ENCODE assay signal across 9 mouse cellular contexts in the genomic region with DNA sequence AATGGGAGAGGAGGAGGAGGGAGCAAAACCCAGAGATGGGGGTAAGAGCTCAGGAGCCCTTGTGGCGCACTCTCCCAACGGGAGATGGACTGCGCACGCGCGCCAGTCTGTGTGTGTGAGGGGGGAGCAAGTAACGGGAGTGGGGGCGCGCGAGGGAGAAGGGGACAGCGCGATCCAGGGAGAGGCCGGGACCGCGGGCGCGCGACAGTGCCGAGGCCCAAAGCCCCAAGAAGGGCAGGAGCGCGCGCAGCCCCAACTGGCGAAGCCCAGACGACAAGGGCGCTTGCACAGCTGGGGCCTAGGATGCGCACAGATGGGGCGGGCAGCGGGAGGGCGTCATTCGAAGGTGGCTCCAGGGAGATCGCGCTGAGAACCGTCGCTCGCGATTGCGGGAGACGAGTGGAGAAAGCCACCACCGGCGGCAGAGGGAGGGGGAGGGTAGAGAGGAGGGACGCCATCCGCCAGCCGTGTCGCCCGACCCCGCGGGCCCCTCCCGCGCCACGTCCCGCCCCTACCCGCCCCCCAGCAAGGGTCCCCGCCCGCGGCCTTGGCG. TPM values are rescaled to one million over a fixed set of nuclear protein-coding genes. Genes with fewer than 3 reads are reported as not detected.
A peak's percentile ranks its signal among the peaks of the same experiment; 100 is the strongest.
DNase-seq lines count a peak whose midpoint lies in the region; ATAC-seq and TF ChIP-seq lines count a peak whose summit lies in the region.
"Had no signal": no experiment of that assay in that cellular context is flagged by ENCODE, and none has a peak within 500 bp of the region (broad histone marks: within the 10 kb centered on the region; RNA-seq: fewer than 3 reads in every experiment).

No protein-coding gene starts in this region.

- H3K36me3 ChIP-seq in heart, embryonic 13.5 days = no peaks in the 10 kb centered on the region
- H3K36me3 ChIP-seq in kidney, postnatal 0 days (ENCODE audit: insufficient read depth, low read length) = no peaks in the 10 kb centered on the region
- H3K36me3 ChIP-seq in liver, embryonic 11.5 days (ENCODE audit: control insufficient read depth, insufficient read depth, low read length) = no peaks in the 10 kb centered on the region
- H3K36me3 ChIP-seq in myocyte (ENCODE audit: control insufficient read depth, insufficient read depth) = no peaks in the 10 kb centered on the region

- H3K9ac ChIP-seq in heart, embryonic 13.5 days = peak overlapping the region; percentile 90
- H3K9ac ChIP-seq in kidney, postnatal 0 days (ENCODE audit: low read depth, low read length) = peak overlapping the region; percentile 79
- H3K9ac ChIP-seq in liver, embryonic 11.5 days (ENCODE audit: low read depth, low read length) = peak overlapping the region; percentile 69

- H3K79me2 ChIP-seq in myocyte (ENCODE audit: control insufficient read depth, insufficient read depth) = peaks cover 48% of the 10 kb centered on the region

- peak; percentile 16 for ATAC-seq in CD4-positive, CD25-positive, alpha-beta regulatory T cell, adult 4 months
- peak; percentile 63 for ATAC-seq in erythroid progenitor cell, adult 5-6 weeks (replicated peaks; ENCODE audit: low FRiP score, poor library complexity, severe bottlenecking)
- ATAC-seq in heart, embryonic 13.5 days (ENCODE audit: extremely low read depth, insufficient number of reproducible peaks, low FRiP score, low TSS enrichment) = peak; percentile 75
- peak; percentile 78 for ATAC-seq in kidney, postnatal 0 days (replicated peaks; ENCODE audit: low FRiP score, low read depth)
- peak; percentile 67 for ATAC-seq in liver, embryonic 11.5 days (replicated peaks; ENCODE audit: low FRiP score)

- TF ChIP-seq POLR2A in myocyte (IDR thresholded peaks at IDR 0.05; ENCODE audit: insufficient read length, low read depth) = no peak

- H3K9me3 ChIP-seq in heart, embryonic 13.5 days = no peaks in the 10 kb centered on the region
- H3K9me3 ChIP-seq in kidney, postnatal 0 days (replicated peaks; ENCODE audit: low read length) = no peaks in the 10 kb centered on the region
- H3K9me3 ChIP-seq in liver, embryonic 11.5 days (ENCODE audit: control insufficient read depth, low read length) = no peaks in the 10 kb centered on the region

- H3K4me2 ChIP-seq in heart, embryonic 13.5 days = peak overlapping the region; percentile 72
- H3K4me2 ChIP-seq in kidney, postnatal 0 days (ENCODE audit: low read length) = peak overlapping the region; percentile 57
- H3K4me2 ChIP-seq in liver, embryonic 11.5 days = peak overlapping the region; percentile 62
- peak overlapping the region; percentile 75 for H3K4me2 ChIP-seq in myocyte (ENCODE audit: low read depth)

- 19% methylated on average over 34 of the region's 56 CpGs for WGBS in heart, embryonic 13.5 days
- WGBS in kidney, postnatal 0 days = 22% methylated on average over 41 of the region's 56 CpGs
- 13% methylated on average over 28 of the region's 56 CpGs for WGBS in liver, embryonic 11.5 days

- peaks cover 5% of the 10 kb centered on the region; the same call in 1 of the 2 replicates for H3K27me3 ChIP-seq in heart, embryonic 13.5 days (replicated peaks)
- no peaks in the 10 kb centered on the region for H3K27me3 ChIP-seq in kidney, postnatal 0 days (ENCODE audit: insufficient read depth, low read length)
- H3K27me3 ChIP-seq in liver, embryonic 11.5 days (replicated peaks; ENCODE audit: control insufficient read depth, insufficient read depth, low read length) = peaks cover 3% of the 10 kb centered on the region; the same call in 1 of the 2 replicates
- no peaks in the 10 kb centered on the region for H3K27me3 ChIP-seq in myocyte (ENCODE audit: control insufficient read depth, insufficient read depth, insufficient read length)

- no peak for TF ChIP-seq CTCF in kidney, postnatal 0 days (IDR thresholded peaks at IDR 0.05; ENCODE audit: low read depth)

- peak; percentile 83 for DNase-seq in kidney, postnatal 0 days (ENCODE audit: low spot score)
- peak; percentile 63 for DNase-seq in liver, embryonic 11.5 days (ENCODE audit: low spot score)
- DNase-seq in spleen, postnatal 4 days (ENCODE audit: low spot score in 2 of 2) = peak; percentile 68 to 87

- peak overlapping the region; percentile 97 for H3K4me3 ChIP-seq in brown adipose tissue, adult 24 weeks (ENCODE audit: insufficient read depth, low read depth, low read length)
- H3K4me3 ChIP-seq in heart, embryonic 13.5 days = peak overlapping the region; percentile 68
- H3K4me3 ChIP-seq in kidney, postnatal 0 days (replicated peaks; ENCODE audit: low read depth, low read length) = peak overlapping the region; percentile 62
- peak overlapping the region; percentile 62 for H3K4me3 ChIP-seq in liver, embryonic 11.5 days (ENCODE audit: low read depth, low read length)
- H3K4me3 ChIP-seq in myocyte = peak overlapping the region; percentile 44

- peak overlapping the region; percentile 93 for H3K27ac ChIP-seq in brown adipose tissue, adult 24 weeks (replicated peaks; ENCODE audit: low read depth, low read length)
- peak overlapping the region; percentile 95 for H3K27ac ChIP-seq in heart, embryonic 13.5 days (replicated peaks)
- peak overlapping the region; percentile 93 for H3K27ac ChIP-seq in kidney, postnatal 0 days
- H3K27ac ChIP-seq in liver, embryonic 11.5 days (ENCODE audit: low read depth, low read length) = peak overlapping the region; percentile 88

- H3ac ChIP-seq in myocyte (ENCODE audit: control insufficient read depth, insufficient read length) = peak overlapping the region; percentile 63

- no peaks in the 10 kb centered on the region; the same call in 1 of the 2 replicates for H3K4me1 ChIP-seq in brown adipose tissue, adult 24 weeks (ENCODE audit: control insufficient read depth, insufficient read depth, insufficient read length, low read length)
- peaks cover 20% of the 10 kb centered on the region; the same call in 1 of the 2 replicates for H3K4me1 ChIP-seq in heart, embryonic 13.5 days
- no peaks in the 10 kb centered on the region for H3K4me1 ChIP-seq in kidney, postnatal 0 days (replicated peaks; ENCODE audit: insufficient read depth, low read length)
- peaks cover 3% of the 10 kb centered on the region; the same call in 1 of the 2 replicates for H3K4me1 ChIP-seq in liver, embryonic 11.5 days (replicated peaks; ENCODE audit: control insufficient read depth, insufficient read depth, low read length)

TF ChIP-seq in myocyte, 11 proteins besides CTCF, POLR2A, EP300 and RAD21:
- TF ChIP-seq MYOG (IDR thresholded peaks at IDR 0.05; ENCODE audit: control insufficient read depth in 1 of 3, insufficient read depth in 1 of 3, insufficient read length in 2 of 3, low read depth in 2 of 3) = peak in 1 of 3 experiments; percentile 9
- TF ChIP-seq MYOD1 (IDR thresholded peaks at IDR 0.05; ENCODE audit: control insufficient read depth in 1 of 3, insufficient read length in 2 of 3, low read depth in 2 of 3) = no peak

RNA-seq across cellular contexts. Expression of a gene that starts 42.2 kb away (rescaled TPM):
- polyA plus RNA-seq in CD4-positive, CD25-positive, alpha-beta regulatory T cell, adult 4 months (2017; shearing (Covaris generic)) = not detected
- not detected in 2 replicates for polyA plus RNA-seq in brown adipose tissue, adult 24 weeks (2012; ENCODE audit: insufficient read depth, insufficient read length, missing spikeins)
- not detected in 2 replicates for total RNA-seq in erythroid progenitor cell, adult 5-6 weeks (2015; ENCODE audit: low replicate concordance)
- not detected in 2 replicates for total RNA-seq in erythroid progenitor cell, adult 5-6 weeks (2017; ENCODE audit: low replicate concordance)
- not detected in 2 replicates for polyA plus RNA-seq in heart, embryonic 13.5 days (2015; fragmentation: Nextera tagmentation; extraction: Ambion mirVana)
- not detected in 2 replicates for polyA plus RNA-seq in kidney, postnatal 0 days (2015; fragmentation: Nextera tagmentation; extraction: Ambion mirVana)
- not detected in 2 replicates for polyA plus RNA-seq in liver, embryonic 11.5 days (2014; fragmentation: Nextera tagmentation; extraction: Ambion mirVana)
- not detected for polyA plus RNA-seq in myocyte (2012; fragmentation: generic; extraction: Trizol)
- polyA plus RNA-seq: large intestine, adult 2 months had no signal

RNA-seq across cellular contexts. Expression of a gene that starts 50.1 kb away (rescaled TPM):
- polyA plus RNA-seq in CD4-positive, CD25-positive, alpha-beta regulatory T cell, adult 4 months (2017; shearing (Covaris generic)) = 10 to 100 TPM; 19.9 to 20.2 TPM
- 9.8 and 10.8 TPM in 2 replicates for polyA plus RNA-seq in brown adipose tissue, adult 24 weeks (2012; ENCODE audit: insufficient read depth, insufficient read length, missing spikeins)
- total RNA-seq in erythroid progenitor cell, adult 5-6 weeks (2015; ENCODE audit: low replicate concordance) = 26.3 and 37.3 TPM in 2 replicates
- 24.9 and 28.2 TPM in 2 replicates for total RNA-seq in erythroid progenitor cell, adult 5-6 weeks (2017; ENCODE audit: low replicate concordance)
- polyA plus RNA-seq in heart, embryonic 13.5 days (2015; fragmentation: Nextera tagmentation; extraction: Ambion mirVana) = 9.9 and 10.7 TPM in 2 replicates
- 9.3 and 9.4 TPM in 2 replicates for polyA plus RNA-seq in kidney, postnatal 0 days (2015; fragmentation: Nextera tagmentation; extraction: Ambion mirVana)
- 10.5 and 11.8 TPM in 2 replicates for polyA plus RNA-seq in liver, embryonic 11.5 days (2014; fragmentation: Nextera tagmentation; extraction: Ambion mirVana)
- 9.2 TPM for polyA plus RNA-seq in myocyte (2012; fragmentation: generic; extraction: Trizol)

Comparison
In these comparisons a context has a peak if more than half of its experiments do, and no peak if none do; other contexts are left out.
1. Peak in every context shown above with its lines: DNase-seq, ATAC-seq, H3K4me3 ChIP-seq and H3K27ac ChIP-seq.
2. ATAC-seq: peak in every context shown above with its lines; median percentile 78 in kidney, postnatal 0 days; 75 in heart, embryonic 13.5 days; 67 in liver, embryonic 11.5 days; 63 in erythroid progenitor cell, adult 5-6 weeks; 16 in CD4-positive, CD25-positive, alpha-beta regulatory T cell, adult 4 months.
3. H3K4me3 ChIP-seq: peak in every context shown above with its lines; median percentile 97 in brown adipose tissue, adult 24 weeks; 68 in heart, embryonic 13.5 days; 62 in kidney, postnatal 0 days; 62 in liver, embryonic 11.5 days; 44 in myocyte.